Mouse (Mus musculus): ENCODE results near the gene Olfr1282. TPM values are rescaled to one million over a fixed set of nuclear protein-coding genes. Genes with fewer than 3 reads are reported as not detected.
"Not testable (repeated sequence)": the region's sequence is repeated elsewhere in the genome, so short reads cannot be mapped to it uniquely, and the experiment has no call there.

Olfr1282 gene
- total RNA-seq (2014; rRNA removed) (not detected in 2 replicates), polyA plus RNA-seq (2015; fragmentation: Nextera tagmentation; extraction: Ambion mirVana) (not detected in 2 replicates)

GRCm38 (mm10) chr2:111335976-111336375, at the start of gene Olfr1282:
TSS of gene Olfr1282 (minus strand) at chr2:111336076.
- Histone ChIP-seq H3K27ac (no peak within 1 kb of the TSS), H3K4me3 (ENCODE audit: low read length) (no peak within 1 kb of the TSS), H3K9ac (replicated peaks; ENCODE audit: low read length) (no peak within 1 kb of the TSS), H3K4me1 (ENCODE audit: insufficient read depth, low read length) (no peaks in the 10 kb centered on the region), H3K9me3 (ENCODE audit: low read length) (no peaks in the 10 kb centered on the region), H3K27me3 (ENCODE audit: insufficient read depth, low read length) (no peaks in the 10 kb centered on the region), H3K36me3 (ENCODE audit: insufficient read depth, low read length) (no peaks in the 10 kb centered on the region), H3K4me2 (ENCODE audit: low read depth, low read length) (no peak within 1 kb of the TSS)
- DNase-seq (ENCODE audit: low spot score) (no peak), ATAC-seq (no peak)
- WGBS: 70% methylated on average over 2 of the region's 2 CpGs
- no peak for TF ChIP-seq CTCF (IDR thresholded peaks at IDR 0.05; ENCODE audit: low read depth)

- Histone ChIP-seq H3K9me3 (ENCODE audit: low read length) (no peaks in the 10 kb centered on the region), H3K9ac (replicated peaks; ENCODE audit: low read length) (no peak within 1 kb of the TSS), H3K4me1 (ENCODE audit: insufficient read depth, low read length) (no peaks in the 10 kb centered on the region), H3K4me3 (ENCODE audit: low read length) (no peak within 1 kb of the TSS), H3K27me3 (ENCODE audit: insufficient read depth, low read length) (no peaks in the 10 kb centered on the region), H3K36me3 (ENCODE audit: insufficient read depth, low read length) (no peaks in the 10 kb centered on the region), H3K4me2 (ENCODE audit: low read depth, low read length) (no peak within 1 kb of the TSS), H3K27ac (no peak within 1 kb of the TSS)
- ATAC-seq: no peak
- no peak for DNase-seq (ENCODE audit: low spot score)
- no peak for TF ChIP-seq CTCF (IDR thresholded peaks at IDR 0.05; ENCODE audit: low read depth)
- WGBS: 90% methylated on average over 1 of the region's 1 CpGs
Measured at GRCm38 (mm10) chr2:111375222-111375621, 39.3 kb upstream of the Olfr1282 start, which contains the start of gene Olfr1284. TSS of gene Olfr1284 (plus strand) at chr2:111375522.

GRCm38 (mm10) chr2:111366490-111366889, 30.6 kb upstream of the Olfr1282 start, which contains the start of gene Olfr1283:
TSS of gene Olfr1283 (plus strand) at chr2:111366790.
- WGBS: 73% methylated on average over 2 of the region's 2 CpGs
- no peak within 1 kb of the TSS for H3K9ac ChIP-seq (replicated peaks; ENCODE audit: low read length)
- H3K9me3 ChIP-seq (ENCODE audit: low read length): no peaks in the 10 kb centered on the region
- DNase-seq (ENCODE audit: low spot score) (no peak), ATAC-seq (no peak)
- no peaks in the 10 kb centered on the region for H3K4me1 ChIP-seq (ENCODE audit: insufficient read depth, low read length)
- H3K4me3 ChIP-seq (ENCODE audit: low read length): no peak within 1 kb of the TSS
- H3K36me3 ChIP-seq (ENCODE audit: insufficient read depth, low read length): no peaks in the 10 kb centered on the region
- no peak for TF ChIP-seq CTCF (IDR thresholded peaks at IDR 0.05; ENCODE audit: low read depth)
- H3K4me2 ChIP-seq (ENCODE audit: low read depth, low read length): no peak within 1 kb of the TSS
- no peak within 1 kb of the TSS for H3K27ac ChIP-seq
- no peaks in the 10 kb centered on the region for H3K27me3 ChIP-seq (ENCODE audit: insufficient read depth, low read length)

GRCm38 (mm10) chr2:111333721-111334120, 2.2 kb downstream of the Olfr1282 start:
- WGBS: 89% methylated on average over 5 of the region's 5 CpGs
- not testable (repeated sequence) for DNase-seq (ENCODE audit: low spot score); H3K27me3 ChIP-seq (ENCODE audit: insufficient read depth, low read length); H3K4me1 ChIP-seq (ENCODE audit: insufficient read depth, low read length); H3K9ac ChIP-seq (replicated peaks; ENCODE audit: low read length); H3K4me3 ChIP-seq (ENCODE audit: low read length); ATAC-seq; H3K9me3 ChIP-seq (ENCODE audit: low read length); H3K27ac ChIP-seq; H3K36me3 ChIP-seq (ENCODE audit: insufficient read depth, low read length); H3K4me2 ChIP-seq (ENCODE audit: low read depth, low read length)

DNA sequence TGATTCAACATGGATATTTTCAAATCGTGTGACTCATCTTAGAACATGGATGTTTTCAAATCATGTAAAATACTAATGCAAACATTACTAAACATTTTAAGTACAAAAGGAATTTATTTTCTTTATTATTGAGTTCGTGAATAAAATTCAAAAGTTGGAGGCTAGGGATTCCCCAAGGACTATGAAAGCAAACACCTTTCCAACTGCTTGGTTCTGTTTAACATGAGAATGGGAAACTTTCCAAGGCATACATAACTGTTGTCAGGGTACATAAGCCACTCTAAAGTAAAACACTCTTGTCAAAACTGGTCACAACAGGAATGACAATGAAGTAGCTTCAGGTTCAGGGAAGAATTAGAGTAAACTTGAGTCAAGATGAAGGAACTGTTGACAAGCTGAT, 9.7 kb downstream of the Olfr1282 start, which contains the start of gene Olfr1281:
Olfr1281 (plus strand) TSS at position 301 of the 400 bp plus-strand sequence.
- Histone ChIP-seq H3K4me3 (ENCODE audit: low read length) (no peak within 1 kb of the TSS), H3K4me2 (ENCODE audit: low read depth, low read length) (no peak within 1 kb of the TSS), H3K27ac (no peak within 1 kb of the TSS), H3K27me3 (ENCODE audit: insufficient read depth, low read length) (no peaks in the 10 kb centered on the region), H3K9me3 (ENCODE audit: low read length) (no peaks in the 10 kb centered on the region), H3K36me3 (ENCODE audit: insufficient read depth, low read length) (no peaks in the 10 kb centered on the region), H3K4me1 (ENCODE audit: insufficient read depth, low read length) (no peaks in the 10 kb centered on the region), H3K9ac (replicated peaks; ENCODE audit: low read length) (no peak within 1 kb of the TSS)
- ATAC-seq: no peak
- TF ChIP-seq CTCF (IDR thresholded peaks at IDR 0.05; ENCODE audit: low read depth): no peak
- DNase-seq (ENCODE audit: low spot score): no peak
- 78% methylated on average over 2 of the region's 2 CpGs for WGBS

DNA sequence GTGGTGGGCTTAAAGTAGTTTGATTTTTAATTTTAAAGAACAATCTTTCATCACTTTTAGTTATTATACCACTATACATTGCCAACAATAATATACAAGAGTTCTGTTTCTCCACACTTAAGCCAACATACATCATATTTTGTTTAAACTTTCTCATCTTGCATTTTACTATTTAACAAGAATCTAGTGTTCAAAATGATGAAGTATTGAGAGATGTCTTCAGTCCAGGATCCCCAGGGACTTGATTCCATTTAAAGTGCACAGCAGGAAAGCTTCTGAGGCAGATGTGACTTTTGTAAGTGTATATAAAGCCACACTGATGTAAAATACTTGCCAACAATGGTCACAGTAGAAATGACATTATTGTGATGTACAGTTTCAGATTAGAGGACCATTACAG, 22.2 kb downstream of the Olfr1282 start, which contains the start of gene Olfr1280:
Olfr1280 (plus strand) TSS at position 301 of the 400 bp plus-strand sequence.
- DNase-seq (ENCODE audit: low spot score) (no peak), ATAC-seq (no peak)

GRCm38 (mm10) chr2:111300374-111300773, 35.5 kb downstream of the Olfr1282 start, which contains the start of gene Olfr1279:
TSS of gene Olfr1279 (plus strand) at chr2:111300635.
- H3K9me3 ChIP-seq (ENCODE audit: low read length): no peaks in the 10 kb centered on the region
- ATAC-seq (no peak), DNase-seq (ENCODE audit: low spot score) (no peak)
- H3K9ac ChIP-seq (replicated peaks; ENCODE audit: low read length): no peak within 1 kb of the TSS
- TF ChIP-seq CTCF (IDR thresholded peaks at IDR 0.05; ENCODE audit: low read depth): no peak
- H3K4me1 ChIP-seq (ENCODE audit: insufficient read depth, low read length): no peaks in the 10 kb centered on the region
- no peaks in the 10 kb centered on the region for H3K36me3 ChIP-seq (ENCODE audit: insufficient read depth, low read length)
- no peak within 1 kb of the TSS for H3K27ac ChIP-seq
- H3K4me2 ChIP-seq (ENCODE audit: low read depth, low read length): no peak within 1 kb of the TSS
- H3K27me3 ChIP-seq (ENCODE audit: insufficient read depth, low read length): no peaks in the 10 kb centered on the region
- no peak within 1 kb of the TSS for H3K4me3 ChIP-seq (ENCODE audit: low read length)

More for the DNA sequence above, 22.2 kb downstream of the Olfr1282 start, which contains the start of gene Olfr1280:
- no peaks in the 10 kb centered on the region for H3K4me1 ChIP-seq (ENCODE audit: insufficient read depth, low read length)
- no peak for TF ChIP-seq CTCF (IDR thresholded peaks at IDR 0.05; ENCODE audit: low read depth)
- H3K36me3 ChIP-seq (ENCODE audit: insufficient read depth, low read length): no peaks in the 10 kb centered on the region
- H3K27ac ChIP-seq: no peak within 1 kb of the TSS
- no peak within 1 kb of the TSS for H3K9ac ChIP-seq (replicated peaks; ENCODE audit: low read length)
- no peaks in the 10 kb centered on the region for H3K27me3 ChIP-seq (ENCODE audit: insufficient read depth, low read length)
- H3K4me2 ChIP-seq (ENCODE audit: low read depth, low read length): no peak within 1 kb of the TSS
- H3K4me3 ChIP-seq (ENCODE audit: low read length): no peak within 1 kb of the TSS
- H3K9me3 ChIP-seq (ENCODE audit: low read length): no peaks in the 10 kb centered on the region

All from hindbrain, postnatal 0 days (tissue).